Mouse (Mus musculus) 416B (cell line): ENCODE data around the gene Dennd4c.

Experiments
- DNase-seq: peaks from one replicate; pipeline ENCODE4 v3.0.0; 2011; ENCODE audit warnings: low read depth

The Dennd4c gene

DNA sequence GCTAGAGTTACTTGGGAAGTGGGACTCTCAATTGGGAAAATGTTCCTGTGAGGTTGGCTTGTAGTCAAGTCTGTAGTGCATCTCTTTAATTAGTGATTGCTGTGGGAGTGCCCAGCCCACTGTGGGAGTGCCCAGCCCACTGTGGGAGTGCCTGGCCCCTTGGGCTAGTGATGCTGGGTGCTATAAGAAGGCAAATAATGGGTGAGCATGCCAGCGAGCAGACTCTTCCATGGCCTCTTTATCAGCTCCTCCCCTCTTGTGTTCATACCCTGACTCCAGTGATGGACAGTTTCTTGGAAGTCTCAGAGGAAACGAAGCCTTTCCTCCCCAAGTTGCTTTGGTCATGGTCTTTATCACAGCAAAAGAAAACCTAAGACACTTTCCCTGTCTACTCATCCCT is 134.1 kb downstream of the Dennd4c start:
- DNase-seq: no peak

DNA sequence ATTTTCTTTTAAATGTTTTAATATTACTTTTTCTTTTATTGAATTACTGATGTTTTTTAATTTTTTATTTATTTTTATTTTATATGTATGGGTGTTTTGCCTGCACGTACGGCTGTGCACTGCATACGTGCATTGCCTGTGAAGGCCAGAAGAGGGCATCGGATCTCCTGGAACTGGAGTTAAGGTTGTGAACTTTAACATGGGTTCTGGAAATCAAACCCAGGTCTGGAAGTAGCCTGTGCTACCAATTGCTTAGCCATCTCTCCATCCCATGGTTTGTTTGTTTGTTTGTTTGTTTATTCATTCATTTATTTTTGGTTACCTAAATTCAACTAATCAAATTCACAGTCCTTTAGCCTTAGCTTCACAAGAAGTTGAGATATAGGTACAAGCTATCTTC is 136.6 kb downstream of the Dennd4c start:
- DNase-seq: peak; percentile 51

DNA sequence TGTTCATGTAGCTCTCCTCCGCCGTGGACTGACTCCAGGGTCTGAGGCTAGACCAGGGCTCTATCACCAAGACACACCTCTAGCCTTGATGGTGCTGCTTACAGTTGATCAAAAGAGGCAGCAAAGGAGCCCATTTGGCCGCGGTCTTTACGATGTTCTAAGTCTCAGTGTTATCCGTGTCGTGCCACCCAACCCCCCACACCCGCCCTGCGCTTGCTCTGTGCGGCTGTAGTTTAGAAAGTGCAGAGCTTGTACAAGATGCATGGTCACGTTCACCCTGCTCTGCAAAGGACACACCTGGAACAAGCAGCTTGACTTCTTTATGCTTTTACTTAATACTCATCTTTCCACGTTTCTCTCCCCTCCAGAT is 137.4 kb downstream of the Dennd4c start:
- no peak for DNase-seq

DNA sequence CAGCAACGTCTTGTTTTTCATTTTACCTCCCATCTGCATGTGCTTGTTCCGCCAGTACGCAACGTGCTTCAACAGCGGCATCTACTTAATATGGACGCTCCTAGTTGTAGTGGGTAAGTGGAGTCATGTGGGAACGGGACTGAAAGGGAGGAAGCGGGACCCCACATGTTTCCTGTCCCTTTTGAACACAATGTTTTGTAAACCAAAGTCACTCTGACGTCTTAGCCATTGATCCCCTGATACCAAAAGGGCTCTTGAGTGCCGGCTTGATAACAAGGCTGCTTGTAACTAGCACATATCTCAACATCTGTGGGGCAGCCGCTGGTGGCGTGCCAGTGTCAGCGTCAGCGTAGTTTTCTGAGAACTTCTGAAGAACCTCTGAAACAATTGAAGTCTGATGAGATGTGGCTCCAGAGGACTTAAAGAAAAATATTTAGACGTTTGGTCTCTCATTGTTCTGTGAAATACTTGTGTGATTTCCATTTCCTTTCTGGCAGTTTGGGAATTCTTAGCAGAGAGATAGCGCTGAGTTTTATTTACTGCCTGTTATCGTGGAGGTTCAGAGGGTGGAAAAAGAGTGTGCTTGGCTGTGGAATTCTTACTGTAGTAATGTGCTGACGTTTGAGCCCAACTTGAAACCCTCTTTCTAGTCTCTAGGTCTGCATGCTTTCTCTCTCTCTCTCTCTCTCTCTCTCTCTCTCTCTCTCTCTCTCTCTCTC is 138.0 kb downstream of the Dennd4c start:
- peak; percentile 16 for DNase-seq

DNA sequence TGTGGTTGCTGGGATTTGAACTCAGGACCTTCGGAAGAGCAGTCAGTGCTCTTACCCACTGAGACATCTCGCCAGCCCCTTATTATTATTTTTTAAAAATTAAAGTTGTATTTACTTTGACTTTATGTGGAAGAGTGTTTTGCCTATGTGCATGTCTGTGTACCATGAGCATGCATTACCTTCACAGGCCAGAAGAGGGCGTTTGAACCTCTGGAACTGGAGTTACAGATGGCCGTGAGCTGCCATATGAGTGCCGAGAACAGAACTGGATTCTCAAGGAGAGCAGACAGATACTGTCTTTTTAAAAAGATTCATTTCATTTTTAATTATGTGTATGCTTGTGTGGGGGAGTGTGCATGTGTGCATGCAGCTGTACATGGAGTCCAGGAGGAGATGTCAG is 139.5 kb downstream of the Dennd4c start:
- peak; percentile 34 for DNase-seq

DNA sequence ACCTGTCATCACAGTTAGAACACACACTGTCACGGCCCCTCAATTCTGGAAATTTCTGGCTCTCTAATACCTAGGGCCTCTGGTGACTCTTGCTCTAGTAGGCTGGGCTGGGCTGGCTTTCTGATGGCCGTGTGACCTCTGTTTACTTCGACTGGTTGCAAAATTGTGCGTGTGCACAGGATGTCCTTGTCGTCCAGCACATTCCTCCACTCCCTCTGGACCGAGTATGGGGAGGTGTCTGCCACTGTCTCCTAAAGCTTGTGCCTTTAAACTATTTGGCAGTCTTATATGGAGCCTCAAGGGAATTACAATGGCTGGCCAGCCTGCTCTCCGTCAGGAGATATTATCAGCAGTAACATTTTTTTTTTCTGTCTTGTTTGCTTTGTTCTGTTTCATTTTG is 149.1 kb downstream of the Dennd4c start:
- no peak for DNase-seq

DNA sequence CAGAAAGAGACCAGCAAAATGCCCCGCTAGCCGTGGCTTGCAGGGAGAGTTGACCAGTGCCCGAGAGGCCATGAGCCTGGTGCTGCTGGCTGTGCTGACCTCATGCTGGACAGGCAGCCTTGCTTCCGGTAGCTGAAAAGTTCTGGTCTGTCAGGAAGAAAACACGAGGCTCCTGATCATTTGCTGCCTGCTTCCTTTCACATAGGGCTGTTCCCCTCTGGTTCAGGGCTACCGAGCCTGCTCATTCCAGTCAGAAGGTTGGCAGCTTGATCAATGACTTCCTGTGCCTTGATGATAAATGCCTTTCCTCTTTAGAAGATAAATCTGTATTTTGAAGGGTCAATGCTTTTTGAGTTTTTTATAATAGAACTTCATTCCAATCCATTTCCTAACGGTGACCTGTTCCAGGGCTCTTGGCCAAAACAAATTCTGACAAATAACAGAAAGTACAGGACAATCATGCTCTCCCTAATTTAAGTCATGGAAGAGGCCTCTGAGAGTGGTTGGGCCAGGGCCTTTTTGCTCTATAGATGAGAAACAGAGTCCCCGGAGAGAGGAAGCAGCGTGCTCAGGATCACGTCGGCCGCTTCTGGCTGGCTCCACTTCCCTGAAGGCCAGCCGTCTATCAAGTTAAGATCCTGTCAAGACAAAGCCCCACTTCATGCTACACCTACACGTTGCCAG is 150.6 kb downstream of the Dennd4c start:
- no peak for DNase-seq
